Mouse (Mus musculus): ENCODE measurements around the gene Tgfbr3. TPM values are rescaled to one million over a fixed set of nuclear protein-coding genes. Genes with fewer than 3 reads are reported as not detected.

Tgfbr3 gene
- polyA plus RNA-seq, 1 experiment from 2014 or later: 19.2 TPM

DNA sequence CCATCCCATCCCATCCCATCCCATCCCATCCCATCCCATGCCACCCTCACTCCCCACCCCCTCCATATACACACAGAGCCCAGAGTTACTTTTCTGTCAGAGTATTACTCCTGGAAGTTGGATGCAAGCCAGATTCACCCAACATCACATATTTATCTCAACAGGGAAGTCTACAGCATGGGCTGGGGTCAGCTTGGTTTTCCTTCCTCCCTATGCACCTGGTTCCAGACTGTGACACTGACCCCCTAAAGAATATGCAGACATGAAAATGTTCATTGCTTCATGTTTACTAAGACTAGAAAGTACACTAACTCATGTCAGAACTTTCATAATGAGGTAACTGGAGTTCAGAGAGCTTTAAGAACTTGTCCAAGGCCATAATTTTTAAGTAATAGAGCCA, 142.0 kb downstream of the Tgfbr3 start:
- Histone ChIP-seq H3K4me3 (no peak overlapping the region), H3K4me1 (peaks cover 62% of the 10 kb centered on the region), H3K36me3 (peaks cover 9% of the 10 kb centered on the region; the same call in 1 of the 2 replicates), H3K9ac (no peak overlapping the region), H3K9me3 (replicated peaks) (no peaks in the 10 kb centered on the region), H3K27me3 (replicated peaks) (no peaks in the 10 kb centered on the region), H3K4me2 (no peak overlapping the region), H3K27ac (no peak overlapping the region)
- ATAC-seq: no peak

DNA sequence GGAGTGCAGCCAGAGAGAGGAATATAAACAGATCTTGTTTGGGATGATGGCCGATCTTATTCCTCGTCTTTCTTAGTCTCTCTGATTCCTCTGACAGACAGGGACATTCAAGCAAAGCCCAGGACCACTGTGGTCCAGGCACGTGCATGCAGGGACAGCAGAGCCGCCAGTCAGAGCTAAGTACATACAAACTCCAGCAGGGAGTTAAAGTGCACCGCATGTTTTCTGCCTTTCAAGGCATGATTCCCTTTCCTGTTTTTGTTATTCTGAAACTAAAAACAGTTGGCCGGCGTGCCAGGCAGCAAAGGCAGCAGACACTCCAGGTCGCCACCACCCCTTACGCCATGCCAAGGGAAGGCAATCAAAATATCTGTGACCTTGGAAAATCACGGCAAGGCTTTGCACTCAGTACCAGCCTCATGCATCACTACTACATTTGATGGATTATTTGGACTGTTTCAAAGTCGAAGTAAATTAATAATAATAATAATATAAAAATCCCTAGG, 143.3 kb downstream of the Tgfbr3 start:
- no peak overlapping the region for H3K4me3 ChIP-seq
- H3K9ac ChIP-seq: no peak overlapping the region
- no peak overlapping the region for H3K27ac ChIP-seq
- peaks cover 69% of the 10 kb centered on the region for H3K4me1 ChIP-seq
- no peak for ATAC-seq
- 77% methylated on average over 11 of the region's 11 CpGs for WGBS (ENCODE audit: insufficient replicate concordance)
- H3K4me2 ChIP-seq: no peak overlapping the region
- 0 out of 2 replicates have a peak, but pooled peaks cover 13% of the 10 kb centered on the region for H3K36me3 ChIP-seq
- no peaks in the 10 kb centered on the region for H3K27me3 ChIP-seq (replicated peaks)
- no peaks in the 10 kb centered on the region for H3K9me3 ChIP-seq (replicated peaks)

DNA sequence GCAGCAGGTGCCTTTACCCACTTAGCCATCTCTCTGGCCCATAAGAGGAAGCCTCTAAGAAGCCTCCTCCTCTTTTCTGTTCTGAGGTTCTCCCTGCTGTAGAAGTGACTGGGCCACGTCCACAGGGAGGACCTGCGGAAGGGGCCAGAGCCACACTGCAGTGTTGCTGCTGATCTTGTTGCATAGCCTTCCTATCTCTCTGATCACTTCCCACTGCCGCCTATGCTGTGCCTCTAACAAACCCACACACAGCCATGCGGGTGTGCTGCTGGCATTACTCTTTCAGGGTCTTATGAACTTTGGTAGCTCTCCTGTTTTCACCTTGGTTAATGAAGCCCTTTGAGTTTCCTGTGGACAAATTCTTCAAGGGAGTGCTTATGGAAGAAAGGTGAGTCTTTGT, 144.3 kb downstream of the Tgfbr3 start:
- Histone ChIP-seq H3K27ac (no peak overlapping the region), H3K4me1 (peaks cover 64% of the 10 kb centered on the region), H3K36me3 (peaks cover 21% of the 10 kb centered on the region), H3K9ac (0 out of 2 replicates have a peak overlapping the region, but pooled peaks have one; percentile 2), H3K4me2 (no peak overlapping the region), H3K4me3 (no peak overlapping the region), H3K27me3 (replicated peaks) (no peaks in the 10 kb centered on the region), H3K9me3 (replicated peaks) (no peaks in the 10 kb centered on the region)
- 36% methylated on average over 4 of the region's 4 CpGs for WGBS (ENCODE audit: insufficient replicate concordance)
- peak; percentile 60 for ATAC-seq

DNA sequence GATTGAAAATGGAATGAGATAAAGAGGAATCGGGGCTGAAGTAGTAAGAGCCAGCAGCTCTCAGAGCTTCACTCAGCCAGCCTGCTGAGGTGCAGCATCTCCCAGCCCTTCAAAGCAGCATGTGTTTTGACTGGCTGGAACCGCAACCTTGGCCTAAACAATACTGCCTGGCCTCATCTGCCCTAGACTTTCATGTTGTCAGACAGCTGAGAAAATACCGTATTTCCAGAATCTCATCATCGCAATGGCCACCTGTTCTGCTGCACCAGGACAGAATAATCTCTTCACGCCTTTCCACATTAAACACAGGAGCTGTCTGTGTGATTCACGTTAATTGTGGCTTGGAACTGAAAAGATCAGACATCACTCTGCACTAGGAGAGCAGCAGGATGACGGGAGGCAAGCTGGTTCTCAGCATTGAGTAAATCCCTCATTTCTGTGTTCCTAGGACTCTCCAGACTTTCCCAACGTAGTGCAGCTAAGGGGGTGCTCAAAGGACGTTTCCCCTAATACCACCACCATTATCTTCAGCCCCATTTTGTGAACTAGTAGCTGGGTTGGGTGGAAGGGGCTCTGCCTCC, 145.1 kb downstream of the Tgfbr3 start:
- H3K9ac ChIP-seq: 0 out of 2 replicates have a peak overlapping the region, but pooled peaks have one; percentile 2
- H3K36me3 ChIP-seq: peaks cover 29% of the 10 kb centered on the region
- H3K27ac ChIP-seq: peak overlapping the region; percentile 65
- H3K27me3 ChIP-seq (replicated peaks): no peaks in the 10 kb centered on the region
- no peak for ATAC-seq
- H3K4me1 ChIP-seq: peaks cover 60% of the 10 kb centered on the region
- 69% methylated on average over 9 of the region's 9 CpGs for WGBS (ENCODE audit: insufficient replicate concordance)
- no peak overlapping the region for H3K4me3 ChIP-seq
- no peak overlapping the region for H3K4me2 ChIP-seq
- H3K9me3 ChIP-seq (replicated peaks): no peaks in the 10 kb centered on the region

- Histone ChIP-seq H3K9ac (no peak overlapping the region), H3K4me3 (no peak overlapping the region), H3K4me1 (peaks cover 60% of the 10 kb centered on the region), H3K36me3 (peaks cover 38% of the 10 kb centered on the region), H3K27ac (peak overlapping the region; percentile 65), H3K27me3 (replicated peaks) (no peaks in the 10 kb centered on the region), H3K4me2 (0 out of 2 replicates have a peak overlapping the region, but pooled peaks have one; percentile 19), H3K9me3 (replicated peaks) (no peaks in the 10 kb centered on the region)
- ATAC-seq: no peak
- WGBS (ENCODE audit: insufficient replicate concordance): 72% methylated on average over 5 of the region's 5 CpGs
Observed at GRCm38 (mm10) chr5:107143406-107143805, 146.0 kb downstream of the Tgfbr3 start.

DNA sequence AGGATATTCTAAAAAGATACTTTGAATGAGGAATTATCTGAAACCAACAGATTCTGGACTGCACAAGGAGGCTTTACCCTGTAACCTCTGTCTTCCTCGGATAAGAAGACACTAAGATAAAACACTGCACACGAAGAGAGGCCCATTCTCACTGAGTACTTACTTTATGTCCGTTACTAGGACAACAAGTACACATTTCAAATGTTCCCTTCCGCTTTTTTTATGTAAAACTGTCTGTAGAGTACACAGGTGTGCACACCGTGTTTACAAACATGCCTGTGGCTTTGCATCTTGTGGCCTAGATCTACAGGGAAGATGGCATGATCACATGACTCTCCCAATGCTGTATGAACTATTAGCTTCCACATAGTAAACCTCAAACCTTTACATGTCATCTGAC, 146.6 kb downstream of the Tgfbr3 start:
- WGBS (ENCODE audit: insufficient replicate concordance): 17% methylated on average over 5 of the region's 5 CpGs
- H3K27ac ChIP-seq: peak overlapping the region; percentile 80
- peak; percentile 88 for ATAC-seq

GRCm38 (mm10) chr5:107141375-107141774, 148.1 kb downstream of the Tgfbr3 start:
- Histone ChIP-seq H3K4me2 (peak overlapping the region; percentile 53), H3K27ac (peak overlapping the region; percentile 80; the same call in 1 of the 2 replicates)

More for the DNA sequence above, 146.6 kb downstream of the Tgfbr3 start:
- peak overlapping the region; percentile 53 for H3K4me2 ChIP-seq
- no peaks in the 10 kb centered on the region for H3K9me3 ChIP-seq (replicated peaks)
- H3K9ac ChIP-seq: peak overlapping the region; percentile 52; the same call in 1 of the 2 replicates
- H3K27me3 ChIP-seq (replicated peaks): no peaks in the 10 kb centered on the region
- H3K4me1 ChIP-seq: peaks cover 56% of the 10 kb centered on the region
- no peak overlapping the region; the same call in 1 of the 2 replicates for H3K4me3 ChIP-seq
- peaks cover 41% of the 10 kb centered on the region for H3K36me3 ChIP-seq

DNA sequence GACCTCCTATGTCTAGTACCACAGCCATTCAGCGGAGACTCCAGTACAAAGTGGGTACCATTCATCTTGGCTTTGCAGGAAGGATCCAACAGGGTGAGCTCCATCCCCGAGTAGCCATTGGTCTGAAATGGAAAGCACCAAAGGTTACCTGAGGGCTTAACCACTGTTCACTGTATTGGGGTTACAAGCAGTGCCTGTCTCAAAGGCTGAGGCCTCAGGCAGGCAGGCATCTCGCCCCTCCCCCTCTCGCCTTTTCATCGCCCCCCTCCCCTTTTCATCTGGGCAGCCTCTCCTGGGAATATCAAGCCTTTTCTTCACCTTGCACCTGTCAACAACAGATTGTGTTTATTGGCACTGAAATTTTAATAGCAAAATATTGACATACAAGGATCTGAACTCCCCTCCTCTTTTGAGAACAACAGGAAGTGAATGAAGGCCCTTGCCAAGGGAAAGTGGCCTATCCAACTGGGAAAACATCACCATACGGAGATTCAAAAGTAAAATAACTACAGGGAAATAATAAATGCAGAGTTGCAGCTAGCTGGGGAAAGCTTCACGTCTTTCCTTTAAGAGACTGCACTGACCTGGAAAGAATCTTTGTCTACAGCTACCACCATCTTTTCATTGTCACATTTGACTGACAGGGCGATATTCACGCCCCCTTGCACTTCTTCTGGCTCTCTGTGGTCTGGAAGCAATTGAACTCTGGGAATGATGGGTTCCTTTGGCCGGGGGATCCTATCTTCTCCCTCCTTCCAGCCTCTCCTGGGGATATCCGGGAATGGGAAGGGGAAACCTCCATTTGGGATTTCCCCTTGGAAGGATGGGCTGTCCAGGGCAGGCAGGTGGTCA, 149.4 kb downstream of the Tgfbr3 start:
- Histone ChIP-seq H3K4me3 (no peak overlapping the region), H3K9ac (no peak overlapping the region), H3K9me3 (replicated peaks) (no peaks in the 10 kb centered on the region), H3K36me3 (peaks cover 60% of the 10 kb centered on the region), H3K4me1 (peaks cover 44% of the 10 kb centered on the region), H3K4me2 (no peak overlapping the region), H3K27ac (no peak overlapping the region), H3K27me3 (replicated peaks) (no peaks in the 10 kb centered on the region)
- no peak for ATAC-seq
- 86% methylated on average over 11 of the region's 11 CpGs for WGBS (ENCODE audit: insufficient replicate concordance)

More at GRCm38 (mm10) chr5:107141375-107141774, 148.1 kb downstream of the Tgfbr3 start:
- Histone ChIP-seq H3K4me3 (no peak overlapping the region), H3K9ac (no peak overlapping the region), H3K4me1 (peaks cover 56% of the 10 kb centered on the region), H3K9me3 (replicated peaks) (no peaks in the 10 kb centered on the region), H3K36me3 (peaks cover 50% of the 10 kb centered on the region), H3K27me3 (replicated peaks) (no peaks in the 10 kb centered on the region)
- WGBS (ENCODE audit: insufficient replicate concordance): 64% methylated on average over 5 of the region's 5 CpGs
- peak; percentile 55; the same call in 1 of the 2 replicates for ATAC-seq

GRCm38 (mm10) chr5:107133336-107133735, 156.1 kb downstream of the Tgfbr3 start:
- Histone ChIP-seq H3K9me3 (replicated peaks) (no peaks in the 10 kb centered on the region), H3K27ac (no peak overlapping the region), H3K36me3 (peaks cover 76% of the 10 kb centered on the region), H3K4me1 (peaks cover 6% of the 10 kb centered on the region; the same call in 1 of the 2 replicates), H3K27me3 (replicated peaks) (no peaks in the 10 kb centered on the region), H3K9ac (no peak overlapping the region), H3K4me3 (no peak overlapping the region), H3K4me2 (no peak overlapping the region)
- ATAC-seq: no peak
- WGBS (ENCODE audit: insufficient replicate concordance): 76% methylated on average over 2 of the region's 2 CpGs

DNA sequence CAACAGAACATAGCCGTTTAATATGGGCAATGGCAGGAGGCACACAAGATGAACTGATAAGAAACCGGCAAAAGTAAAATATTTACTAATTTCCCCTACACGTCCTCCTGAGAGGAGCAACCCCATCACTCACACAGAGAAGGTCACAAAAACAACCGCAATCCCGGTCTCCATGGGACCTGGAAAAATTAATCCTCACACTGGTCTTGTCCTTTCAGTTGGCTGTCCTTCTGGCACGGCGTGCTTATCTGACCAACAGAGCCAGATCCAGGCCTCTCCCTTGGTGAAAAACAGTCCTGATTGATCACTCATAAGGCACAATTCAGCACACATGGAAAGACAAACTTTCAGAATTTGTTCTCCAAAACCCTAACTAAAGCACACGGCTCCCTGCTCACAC, 157.2 kb downstream of the Tgfbr3 start:
- no peak for ATAC-seq

GRCm38 (mm10) chr5:107129304-107129703, 160.1 kb downstream of the Tgfbr3 start:
- Histone ChIP-seq H3K36me3 (peaks cover 52% of the 10 kb centered on the region), H3K4me2 (no peak overlapping the region), H3K27ac (no peak overlapping the region), H3K27me3 (replicated peaks) (no peaks in the 10 kb centered on the region), H3K4me1 (peaks cover 24% of the 10 kb centered on the region), H3K9me3 (replicated peaks) (no peaks in the 10 kb centered on the region), H3K4me3 (no peak overlapping the region), H3K9ac (no peak overlapping the region)
- ATAC-seq: no peak
- WGBS (ENCODE audit: insufficient replicate concordance): 70% methylated on average over 5 of the region's 5 CpGs

More for the DNA sequence above, 157.2 kb downstream of the Tgfbr3 start:
- H3K36me3 ChIP-seq: peaks cover 73% of the 10 kb centered on the region
- H3K4me1 ChIP-seq: peaks cover 6% of the 10 kb centered on the region; the same call in 1 of the 2 replicates
- H3K4me2 ChIP-seq: no peak overlapping the region
- H3K27me3 ChIP-seq (replicated peaks): no peaks in the 10 kb centered on the region
- H3K27ac ChIP-seq: no peak overlapping the region
- no peak overlapping the region for H3K4me3 ChIP-seq
- 66% methylated on average over 8 of the region's 8 CpGs for WGBS (ENCODE audit: insufficient replicate concordance)
- no peaks in the 10 kb centered on the region for H3K9me3 ChIP-seq (replicated peaks)
- H3K9ac ChIP-seq: no peak overlapping the region

DNA sequence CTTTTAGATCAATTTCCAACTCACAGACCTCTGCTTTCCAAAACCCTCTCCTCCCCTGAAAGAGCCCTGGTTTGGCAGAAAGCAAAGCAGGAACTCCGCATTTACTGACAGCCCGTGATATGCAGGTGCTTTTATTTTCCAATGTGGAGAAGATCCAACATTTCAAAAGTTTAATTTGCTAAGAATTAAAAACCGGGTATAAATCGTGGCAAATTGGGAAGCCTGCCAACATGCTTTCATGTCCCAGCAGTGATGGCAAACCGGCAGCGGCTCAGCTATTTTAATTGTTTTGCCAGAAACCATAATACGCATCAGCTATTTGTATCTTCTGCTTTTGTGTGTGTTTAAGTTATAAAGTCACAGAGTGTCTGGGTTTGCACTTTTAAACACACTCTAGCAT, 162.9 kb downstream of the Tgfbr3 start:
- WGBS (ENCODE audit: insufficient replicate concordance): 78% methylated on average over 7 of the region's 7 CpGs

More for the DNA sequence above, 162.9 kb downstream of the Tgfbr3 start:
- H3K9ac ChIP-seq: no peak overlapping the region
- no peak overlapping the region for H3K4me2 ChIP-seq
- no peak overlapping the region for H3K4me3 ChIP-seq
- H3K9me3 ChIP-seq (replicated peaks): no peaks in the 10 kb centered on the region
- peaks cover 43% of the 10 kb centered on the region for H3K36me3 ChIP-seq
- no peak overlapping the region for H3K27ac ChIP-seq
- peaks cover 32% of the 10 kb centered on the region for H3K4me1 ChIP-seq
- ATAC-seq: no peak
- no peaks in the 10 kb centered on the region for H3K27me3 ChIP-seq (replicated peaks)
